Mouse (Mus musculus) intestine, embryonic 16.5 days (tissue): Measurements from ENCODE around the gene Zdhhc12. TPM values are rescaled to one million over a fixed set of nuclear protein-coding genes. Genes with fewer than 3 reads are reported as not detected.

Source experiments
- ATAC-seq: fragments of 200-750 bp; cut with Nextera tagmentation; 2 replicates; pipeline ENCODE4 v1.8.0; 2017; ENCODE audit warnings: moderate TSS enrichment, moderate library complexity
- H3K27ac ChIP-seq: fragments of 300-500 bp; sonication (generic); 2 replicates; pipeline ENCODE4 v1.5.1; 2014; ENCODE audit warnings: mild to moderate bottlenecking, low read length
- H3K27me3 ChIP-seq: fragments of 300-500 bp; sonication (generic); replicated peaks from 2 replicates; pipeline ENCODE4 v1.6.1; 2014; ENCODE audit warnings: low read length, control low read depth, mixed read lengths; ENCODE audit not compliant: control insufficient read depth, insufficient read depth
- H3K36me3 ChIP-seq: fragments of 300-500 bp; sonication (generic); 2 replicates; pipeline ENCODE4 v1.6.1; 2014; ENCODE audit warnings: low read length, control low read depth; ENCODE audit not compliant: control insufficient read depth, insufficient read depth
- H3K4me1 ChIP-seq: fragments of 300-500 bp; sonication (generic); 2 replicates; pipeline ENCODE4 v1.6.1; 2014; ENCODE audit warnings: low read length, control low read depth, mixed read lengths; ENCODE audit not compliant: control insufficient read depth, insufficient read depth
- H3K4me2 ChIP-seq: fragments of 300-500 bp; sonication (generic); 2 replicates; pipeline ENCODE4 v1.6.1; 2014; ENCODE audit warnings: low read depth, low read length, control low read depth
- H3K4me3 ChIP-seq: fragments of 300-500 bp; sonication (generic); 2 replicates; pipeline ENCODE4 v1.5.1; 2014; ENCODE audit warnings: mild to moderate bottlenecking, low read length
- H3K9ac ChIP-seq: fragments of 300-500 bp; sonication (generic); 2 replicates; pipeline ENCODE4 v1.6.1; 2014; ENCODE audit warnings: low read depth, low read length
- H3K9me3 ChIP-seq: fragments of 300-500 bp; sonication (generic); 2 replicates; pipeline ENCODE4 v1.6.1; 2016; ENCODE audit warnings: low read length, control low read depth; ENCODE audit not compliant: control insufficient read depth
- WGBS: fragments of 180-500 bp; shearing (Covaris S2); extraction: QIAGEN DNeasy Blood & Tissue Kit; methylation state at CpG from one replicate; pipeline ENCODE4 v1.1.7; 2014; 5-methylcytosine and 5-hydroxymethylcytosine counted together
- polyA plus RNA-seq: library from polyadenylated mRNA; unstranded; fragments of >200 nt; fragmentation: Nextera tagmentation; extraction: Ambion mirVana; gene quantifications from 2 replicates; pipeline ENCODE4 v1.2.1, GENCODE M21; 2015

The Zdhhc12 gene
- polyA plus RNA-seq, 1 experiment from 2014 or later: 79.0 TPM

DNA sequence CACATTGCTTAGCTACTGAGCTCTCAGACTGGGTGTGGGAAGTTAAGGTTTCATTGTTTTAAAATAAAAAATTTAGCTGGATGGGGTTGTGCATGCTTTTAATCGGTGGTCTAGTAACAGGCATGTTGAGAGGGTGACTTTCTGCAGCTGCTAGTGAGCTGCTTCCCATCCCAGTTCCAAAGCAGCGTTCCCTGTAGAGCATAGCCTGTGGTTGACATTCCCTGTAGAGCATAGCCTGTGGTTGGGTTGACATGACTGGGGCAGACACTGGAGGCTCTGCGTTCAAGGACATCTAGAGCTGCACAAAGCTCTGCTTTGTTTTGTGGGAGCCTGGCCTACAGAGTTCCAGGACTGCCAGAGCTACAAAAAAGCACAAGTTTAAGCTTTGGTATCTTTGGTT lies 20.2 kb downstream of the Zdhhc12 start:
- H3K27ac ChIP-seq: no peak overlapping the region
- H3K4me2 ChIP-seq: no peak overlapping the region
- no peak overlapping the region for H3K9ac ChIP-seq
- H3K27me3 ChIP-seq: no peaks in the 10 kb centered on the region
- ATAC-seq: no peak
- H3K9me3 ChIP-seq: no peaks in the 10 kb centered on the region
- WGBS: 77% methylated on average over 3 of the region's 3 CpGs
- peaks cover 4% of the 10 kb centered on the region for H3K4me1 ChIP-seq
- no peak overlapping the region for H3K4me3 ChIP-seq
- peaks cover 6% of the 10 kb centered on the region; the same call in 1 of the 2 replicates for H3K36me3 ChIP-seq

DNA sequence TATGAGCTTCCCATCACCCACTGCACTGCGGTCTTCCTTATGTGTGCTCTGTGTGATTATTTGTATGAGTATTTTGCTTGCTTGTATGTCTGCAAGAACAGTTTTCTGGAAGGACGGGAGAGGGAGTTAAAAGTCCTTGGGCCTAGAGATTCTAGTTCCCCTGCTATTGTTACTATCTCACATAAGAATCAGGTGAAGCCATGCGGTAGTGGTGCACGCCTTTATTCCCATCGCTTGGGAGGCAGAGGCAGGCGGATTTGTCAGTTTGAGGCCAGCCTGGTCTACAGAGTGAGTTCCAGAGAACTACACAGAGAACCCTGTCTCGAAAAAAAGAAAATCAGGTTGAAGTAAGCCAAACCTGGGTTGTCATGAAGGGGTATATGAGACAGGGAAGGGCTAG lies 20.6 kb downstream of the Zdhhc12 start:
- H3K4me1 ChIP-seq: peaks cover 2% of the 10 kb centered on the region; the same call in 1 of the 2 replicates
- peaks cover 6% of the 10 kb centered on the region; the same call in 1 of the 2 replicates for H3K36me3 ChIP-seq
- H3K4me3 ChIP-seq: no peak overlapping the region
- no peak overlapping the region for H3K4me2 ChIP-seq
- ATAC-seq: no peak
- H3K9me3 ChIP-seq: no peaks in the 10 kb centered on the region
- H3K27me3 ChIP-seq: no peaks in the 10 kb centered on the region
- H3K27ac ChIP-seq: no peak overlapping the region
- WGBS: 85% methylated on average over 7 of the region's 7 CpGs
- H3K9ac ChIP-seq: no peak overlapping the region

DNA sequence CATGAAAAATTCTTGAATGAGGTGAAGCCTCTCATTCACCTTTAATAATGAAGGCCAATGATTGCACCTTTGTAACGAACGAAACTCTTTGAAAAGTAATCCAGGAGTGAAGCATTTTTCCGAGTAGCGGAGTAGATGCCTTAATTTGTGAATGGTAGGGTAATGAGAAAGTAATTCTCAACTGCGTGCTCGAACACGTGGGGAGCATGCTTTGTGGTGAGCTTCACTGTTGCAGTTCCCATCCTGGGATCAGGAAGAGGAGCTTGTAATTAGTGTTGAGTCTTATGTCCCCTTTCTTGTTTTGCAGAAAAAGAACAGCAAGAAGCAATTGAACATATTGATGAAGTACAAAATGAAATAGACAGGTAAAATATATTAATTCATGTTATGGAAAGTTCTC lies 25.5 kb downstream of the Zdhhc12 start:
- H3K27me3 ChIP-seq: no peaks in the 10 kb centered on the region
- 16% methylated on average over 7 of the region's 7 CpGs for WGBS
- peak overlapping the region; percentile 97 for H3K4me3 ChIP-seq
- H3K36me3 ChIP-seq: 0 out of 2 replicates have a peak, but pooled peaks cover 2% of the 10 kb centered on the region
- peak overlapping the region; percentile 69 for H3K4me2 ChIP-seq
- H3K9ac ChIP-seq: peak overlapping the region; percentile 98
- H3K9me3 ChIP-seq: no peaks in the 10 kb centered on the region
- no peak overlapping the region for H3K27ac ChIP-seq
- no peak for ATAC-seq
- peaks cover 24% of the 10 kb centered on the region; the same call in 1 of the 2 replicates for H3K4me1 ChIP-seq

DNA sequence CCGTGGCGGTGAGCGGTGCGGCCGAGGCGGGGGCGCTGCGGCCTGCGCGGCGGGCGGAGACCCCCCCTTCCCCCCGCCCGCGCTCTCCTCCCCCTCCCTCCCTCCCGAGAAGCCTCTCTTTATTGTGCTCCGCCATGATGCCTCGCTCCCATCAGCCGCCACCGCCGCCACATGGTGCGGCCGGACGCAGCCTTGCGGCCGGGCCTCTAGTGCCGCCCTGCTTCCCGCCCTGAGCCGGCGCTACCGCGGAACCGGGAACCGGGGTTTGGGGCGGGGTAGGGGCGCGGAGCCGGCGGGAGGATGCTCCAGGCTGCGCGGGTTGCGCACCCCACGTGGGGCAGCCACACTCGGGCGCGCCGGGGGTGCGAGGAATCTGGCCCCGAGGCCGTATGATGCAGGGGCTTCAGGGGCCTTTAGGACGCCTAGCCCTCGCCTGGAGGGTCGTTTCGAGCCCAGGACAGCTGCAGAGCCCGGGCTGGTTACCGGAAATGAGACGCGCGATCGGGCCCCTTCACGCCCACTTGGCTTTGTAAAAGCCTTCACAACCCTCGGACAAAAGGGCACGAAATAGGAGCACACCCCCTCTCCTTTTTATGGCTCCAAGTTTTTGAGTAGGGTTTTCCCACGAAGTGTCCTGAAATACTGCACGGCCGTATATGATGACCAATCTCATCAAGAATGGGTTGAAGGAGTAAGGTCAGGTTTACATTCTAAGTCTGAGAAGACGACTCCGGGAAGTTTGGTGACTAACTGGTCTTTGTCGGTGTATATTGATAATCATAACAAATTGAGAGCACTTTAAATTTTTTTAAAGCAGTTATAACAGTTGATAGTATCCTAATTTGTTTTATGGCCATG lies 26.2 kb downstream of the Zdhhc12 start:
- H3K36me3 ChIP-seq: 0 out of 2 replicates have a peak, but pooled peaks cover 2% of the 10 kb centered on the region
- 0% methylated on average over 53 of the region's 69 CpGs for WGBS
- H3K4me3 ChIP-seq: peak overlapping the region; percentile 97
- peak overlapping the region; percentile 98 for H3K9ac ChIP-seq
- ATAC-seq: peak; percentile 0
- H3K4me1 ChIP-seq: peaks cover 24% of the 10 kb centered on the region; the same call in 1 of the 2 replicates
- H3K9me3 ChIP-seq: no peaks in the 10 kb centered on the region
- no peaks in the 10 kb centered on the region for H3K27me3 ChIP-seq
- H3K4me2 ChIP-seq: peak overlapping the region; percentile 69
- peak overlapping the region; percentile 99 for H3K27ac ChIP-seq

DNA sequence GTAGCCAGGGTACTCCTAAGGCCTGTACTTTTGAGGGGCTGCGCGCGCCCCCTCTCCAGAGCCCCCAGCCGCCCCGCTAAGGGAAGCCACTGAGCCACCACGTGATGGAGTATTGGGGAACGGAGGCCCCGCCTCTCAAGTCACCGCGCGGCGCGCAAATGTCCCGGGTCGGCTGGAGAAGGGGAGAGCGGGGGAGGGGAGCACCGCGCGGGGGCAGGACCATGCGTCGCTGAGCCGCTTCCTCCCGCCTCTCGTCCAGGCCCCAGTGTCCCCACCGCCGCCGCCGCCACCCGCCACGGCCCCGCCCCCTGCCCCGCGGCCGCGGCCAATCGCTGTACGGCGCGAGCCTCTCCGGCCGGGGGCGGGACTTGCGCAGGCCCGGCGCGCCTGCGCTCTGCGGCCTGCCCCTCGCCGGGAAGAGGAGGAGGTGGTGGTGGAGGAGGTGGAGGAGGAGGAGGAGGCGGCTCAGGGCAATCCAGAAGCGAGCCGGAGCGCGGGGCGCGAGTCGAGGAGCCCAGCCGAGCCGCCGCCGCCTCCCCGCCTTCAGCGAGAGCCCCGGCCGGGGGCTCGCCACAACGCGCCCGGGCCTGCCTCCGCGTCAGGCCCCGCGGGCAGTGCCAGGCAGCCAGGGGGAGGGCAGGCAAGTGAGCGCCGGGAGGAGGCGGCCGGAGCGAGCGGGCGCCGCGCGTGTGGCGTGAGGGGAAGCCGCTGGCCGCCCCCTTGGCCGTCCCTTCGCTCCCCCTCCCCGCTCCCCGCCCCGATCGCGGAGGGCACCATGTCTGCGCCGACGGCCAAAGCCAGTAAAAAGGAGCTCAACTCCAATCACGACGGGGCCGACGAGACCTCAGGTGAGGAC lies 27.2 kb downstream of the Zdhhc12 start:
- peak; percentile 92 for ATAC-seq
- Histone ChIP-seq H3K4me3 (peak overlapping the region; percentile 97), H3K9me3 (no peaks in the 10 kb centered on the region), H3K27ac (peak overlapping the region; percentile 99), H3K9ac (peak overlapping the region; percentile 98), H3K36me3 (0 out of 2 replicates have a peak, but pooled peaks cover 2% of the 10 kb centered on the region), H3K4me2 (peak overlapping the region; percentile 76), H3K27me3 (no peaks in the 10 kb centered on the region), H3K4me1 (peaks cover 24% of the 10 kb centered on the region; the same call in 1 of the 2 replicates)
- 0% methylated on average over 62 of the region's 101 CpGs for WGBS

DNA sequence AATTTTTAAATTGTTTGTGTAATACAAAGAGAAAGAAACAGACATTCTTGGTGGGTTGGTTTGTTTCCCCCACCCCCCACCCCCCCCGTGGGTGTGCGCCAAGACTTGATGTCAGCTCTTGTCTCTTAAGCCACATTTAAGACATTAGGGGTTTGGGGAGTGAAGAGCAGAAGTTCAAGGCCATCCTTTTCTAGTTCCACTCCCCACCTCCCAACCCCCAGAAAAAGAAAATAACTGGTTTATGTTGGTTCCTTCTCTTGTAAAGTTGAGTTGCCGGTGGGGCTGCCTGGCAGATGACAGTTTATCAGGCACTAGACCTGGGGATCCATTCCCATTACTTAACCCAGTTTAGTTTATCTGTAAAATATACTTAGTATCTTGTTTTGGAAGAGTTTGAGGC lies 29.1 kb downstream of the Zdhhc12 start:
- H3K4me1 ChIP-seq: peaks cover 24% of the 10 kb centered on the region; the same call in 1 of the 2 replicates
- no peaks in the 10 kb centered on the region for H3K36me3 ChIP-seq
- peak overlapping the region; percentile 98 for H3K27ac ChIP-seq
- no peaks in the 10 kb centered on the region for H3K9me3 ChIP-seq
- WGBS: 28% methylated on average over 3 of the region's 3 CpGs
- ATAC-seq: no peak
- H3K9ac ChIP-seq: peak overlapping the region; percentile 90
- peak overlapping the region; percentile 69 for H3K4me3 ChIP-seq
- peak overlapping the region; percentile 72 for H3K4me2 ChIP-seq
- no peaks in the 10 kb centered on the region for H3K27me3 ChIP-seq

DNA sequence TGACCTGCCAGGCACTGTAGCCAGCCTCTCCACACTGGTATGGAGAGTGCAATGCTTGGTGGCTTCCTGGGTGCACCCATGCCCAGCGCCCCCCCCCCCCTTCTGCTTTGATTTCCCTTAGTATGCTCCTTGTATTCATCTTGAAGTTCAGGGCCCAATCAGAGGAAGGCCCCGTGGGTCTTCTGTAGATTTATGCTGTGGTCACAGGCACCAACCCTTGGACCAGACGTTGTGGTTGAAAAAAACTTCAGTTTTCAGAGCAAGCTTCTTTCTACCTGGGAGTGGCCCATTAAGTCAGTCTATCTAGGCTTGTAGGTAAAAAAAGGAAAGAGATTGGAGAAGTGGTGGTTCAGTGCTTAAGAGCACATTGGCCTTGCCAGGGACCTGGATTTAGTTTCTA lies 29.7 kb downstream of the Zdhhc12 start:
- peaks cover 24% of the 10 kb centered on the region; the same call in 1 of the 2 replicates for H3K4me1 ChIP-seq
- peak overlapping the region; percentile 69 for H3K4me3 ChIP-seq
- ATAC-seq: no peak

DNA sequence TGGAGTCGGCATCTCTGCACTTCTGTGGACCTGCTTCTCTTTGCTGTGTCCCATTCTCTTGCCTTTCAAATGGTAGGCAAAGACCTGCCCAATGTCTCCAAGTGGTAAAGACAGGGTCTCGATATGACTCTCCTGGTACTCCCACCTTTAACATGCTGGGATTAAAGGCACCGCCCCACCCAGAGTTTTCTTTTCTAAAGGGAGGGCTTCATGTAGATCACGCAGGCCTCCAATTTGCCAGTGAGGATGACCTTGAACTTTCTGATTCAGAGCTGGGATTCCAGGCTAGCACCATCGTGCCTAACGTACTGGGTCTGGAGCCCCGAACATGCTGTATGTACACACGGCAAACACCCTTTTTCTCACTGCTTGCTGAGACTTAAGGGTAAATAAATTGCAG lies 30.2 kb downstream of the Zdhhc12 start:
- H3K27ac ChIP-seq: peak overlapping the region; percentile 98
- no peak for ATAC-seq
- no peaks in the 10 kb centered on the region for H3K9me3 ChIP-seq
- H3K4me1 ChIP-seq: peaks cover 24% of the 10 kb centered on the region; the same call in 1 of the 2 replicates
- H3K36me3 ChIP-seq: no peaks in the 10 kb centered on the region
- H3K27me3 ChIP-seq: no peaks in the 10 kb centered on the region
- H3K9ac ChIP-seq: peak overlapping the region; percentile 90
- H3K4me2 ChIP-seq: peak overlapping the region; percentile 72
- H3K4me3 ChIP-seq: peak overlapping the region; percentile 69
- 5% methylated on average over 8 of the region's 8 CpGs for WGBS

More for the DNA sequence above, 29.7 kb downstream of the Zdhhc12 start:
- peak overlapping the region; percentile 90 for H3K9ac ChIP-seq
- 11% methylated on average over 2 of the region's 3 CpGs for WGBS
- peak overlapping the region; percentile 98 for H3K27ac ChIP-seq
- peak overlapping the region; percentile 72 for H3K4me2 ChIP-seq
- no peaks in the 10 kb centered on the region for H3K27me3 ChIP-seq
- H3K36me3 ChIP-seq: no peaks in the 10 kb centered on the region
- H3K9me3 ChIP-seq: no peaks in the 10 kb centered on the region
